Mouse (Mus musculus) thymus, adult 2 months (tissue): ENCODE data around the gene Irx6.

ENCODE experiments used
- CTCF ChIP-seq: fragments of 200-500 bp; IDR thresholded peaks from 2 replicates; pipeline ENCODE4 v1.5.1; 2012; ENCODE audit warnings: mild to moderate bottlenecking, control low read depth, low read length, moderate library complexity, borderline replicate concordance; ENCODE audit not compliant: control insufficient read depth, poor library complexity, insufficient read depth; ENCODE audit errors: extremely low read depth
- POLR2A ChIP-seq: fragments of 200-500 bp; IDR thresholded peaks from 2 replicates; pipeline ENCODE4 v1.6.1; 2012; ENCODE audit warnings: mild to moderate bottlenecking, low read length, control low read depth, moderate library complexity; ENCODE audit not compliant: control insufficient read depth, poor library complexity, insufficient read depth; ENCODE audit errors: extremely low read depth

GRCm38 (mm10) chr8:92721266-92721935 is 47.3 kb downstream of the Irx6 start:
- TF ChIP-seq CTCF (no peak), POLR2A (no peak)
